Mouse (Mus musculus) kidney, adult 9 months (tissue): ENCODE results near the gene Rbm5.

ENCODE experiments used
- DNase-seq: peaks from one replicate; pipeline ENCODE4 v3.0.0; 2022

The Rbm5 gene

DNA sequence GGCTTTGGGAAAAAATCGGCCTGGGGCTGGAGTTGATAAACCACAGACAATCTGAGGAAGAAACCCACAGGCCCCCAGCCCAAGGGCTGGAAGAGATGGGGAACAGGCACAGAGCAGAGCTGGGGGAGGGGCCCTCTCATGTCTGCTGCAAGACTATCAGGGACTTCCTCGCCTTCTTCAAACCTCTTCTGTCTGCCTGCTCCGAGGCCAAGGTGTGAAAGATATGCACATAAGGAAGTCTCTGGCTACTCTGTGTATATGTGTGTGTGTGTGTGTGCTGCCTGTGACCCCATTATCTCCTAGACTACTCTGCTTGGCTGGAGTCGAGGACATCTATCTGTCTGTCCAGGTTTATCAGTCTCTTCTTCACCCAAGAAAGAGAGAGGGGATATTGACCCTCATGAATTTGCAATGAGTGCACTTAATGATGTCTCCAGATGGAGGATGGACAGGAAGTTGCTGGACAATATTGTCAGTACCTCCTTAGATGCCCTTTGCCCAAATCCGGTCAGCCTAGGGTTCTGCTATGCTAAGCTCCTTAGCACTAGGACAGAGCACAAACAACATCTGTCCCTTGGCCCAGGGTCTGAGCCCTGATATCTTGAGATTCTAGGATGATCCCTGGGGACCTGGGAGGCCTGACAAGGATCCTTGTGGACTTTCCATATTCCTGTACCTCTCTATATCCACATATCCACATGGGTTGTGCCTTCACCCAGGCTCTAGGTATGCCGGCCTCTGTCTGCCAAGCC, 41.7 kb downstream of the Rbm5 start:
- no peak for DNase-seq

DNA sequence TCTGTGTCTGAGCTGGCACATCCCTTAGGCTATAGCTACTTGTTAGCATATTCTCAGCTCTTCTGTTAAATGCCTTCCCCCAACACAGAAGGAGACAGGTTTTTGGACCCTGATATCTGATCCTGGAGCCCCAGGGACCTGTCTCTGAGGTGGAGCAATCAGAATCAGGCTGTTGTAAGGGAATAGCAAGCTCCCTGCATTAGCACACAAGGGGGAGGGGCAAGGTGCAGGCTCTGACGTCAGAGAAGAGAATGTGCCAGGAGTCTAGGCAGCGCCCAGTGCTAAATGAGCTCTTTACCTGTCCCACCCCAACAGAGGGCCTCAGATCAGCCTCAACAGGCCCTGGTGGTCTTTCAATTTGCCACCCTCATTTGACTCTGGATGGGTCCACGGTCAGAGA, 43.8 kb downstream of the Rbm5 start:
- DNase-seq, result peak; percentile 39

DNA sequence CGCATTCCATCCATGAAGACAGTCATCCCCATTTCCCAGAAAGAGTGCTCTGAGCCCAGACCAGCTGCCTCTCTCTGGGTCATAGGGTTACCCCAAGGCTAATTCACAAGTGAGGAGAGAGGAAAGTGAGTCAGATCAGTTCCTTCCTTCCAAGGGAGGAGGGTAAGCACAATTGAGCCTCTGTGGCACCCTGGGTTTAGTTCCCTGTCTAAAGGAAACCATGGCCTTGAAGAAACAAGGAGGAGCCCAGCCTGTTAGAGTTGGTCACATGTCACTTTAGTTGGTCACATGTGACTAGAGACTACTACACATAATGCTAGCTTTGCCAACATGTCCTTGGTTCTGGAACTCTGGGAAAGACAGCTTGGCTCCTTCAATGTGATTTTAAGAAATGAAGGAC, 46.0 kb downstream of the Rbm5 start:
- DNase-seq, result peak; percentile 42

DNA sequence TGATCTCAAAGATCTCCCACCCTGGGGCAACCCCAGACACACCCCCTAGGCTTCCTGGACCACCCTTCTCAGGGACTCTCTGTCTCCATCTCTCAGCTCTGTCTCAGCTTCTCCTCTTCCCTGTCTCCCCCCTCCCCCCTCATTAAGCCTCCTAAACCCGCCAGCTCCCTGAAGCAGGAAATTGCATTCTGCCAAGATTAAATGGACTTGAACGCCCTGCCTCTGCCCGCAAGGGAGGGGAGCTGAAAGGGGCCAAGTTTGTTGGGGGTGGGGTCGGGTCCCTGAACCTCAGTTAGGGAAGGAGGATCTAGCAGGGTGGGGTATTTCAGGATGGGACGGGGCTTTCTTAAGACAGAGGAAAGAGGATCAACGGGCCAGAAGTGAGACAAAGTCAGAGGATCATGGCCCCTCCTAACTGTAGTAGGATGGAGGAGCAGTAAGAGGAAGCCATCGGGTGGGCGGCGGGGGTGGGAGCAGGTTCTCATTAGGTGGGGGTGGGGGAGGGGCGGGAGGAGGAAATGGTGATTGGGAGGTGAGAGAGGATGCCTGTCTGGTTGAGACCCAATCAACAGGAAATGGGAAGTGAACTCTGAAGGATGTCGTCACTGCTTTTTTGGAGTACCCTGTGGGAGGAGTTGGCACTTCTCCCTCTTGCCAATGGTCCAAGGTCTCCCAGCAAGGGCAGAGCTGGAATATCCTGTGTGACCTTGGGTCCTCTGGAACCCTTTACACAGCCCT, 46.8 kb downstream of the Rbm5 start:
- peak; percentile 88 for DNase-seq

DNA sequence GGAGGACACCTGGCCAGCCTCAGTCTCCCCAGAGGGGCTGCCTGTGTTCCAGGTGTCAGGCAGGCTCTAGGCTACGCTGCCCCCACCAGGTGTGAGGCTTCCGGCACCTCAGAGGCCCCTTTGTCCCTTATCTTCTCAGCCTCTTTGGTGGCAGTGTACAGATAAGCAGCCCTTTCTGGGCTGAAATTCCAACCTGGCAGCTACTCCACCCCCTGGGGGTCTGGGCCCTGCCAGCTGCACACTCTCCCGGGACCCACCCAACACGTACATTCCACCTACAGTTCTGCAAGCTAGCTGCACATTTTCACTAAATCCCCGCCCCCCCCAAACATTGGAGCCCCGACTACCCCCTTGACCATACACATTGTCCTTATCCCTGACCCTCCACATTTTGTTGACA, 47.5 kb downstream of the Rbm5 start:
- no peak for DNase-seq

DNA sequence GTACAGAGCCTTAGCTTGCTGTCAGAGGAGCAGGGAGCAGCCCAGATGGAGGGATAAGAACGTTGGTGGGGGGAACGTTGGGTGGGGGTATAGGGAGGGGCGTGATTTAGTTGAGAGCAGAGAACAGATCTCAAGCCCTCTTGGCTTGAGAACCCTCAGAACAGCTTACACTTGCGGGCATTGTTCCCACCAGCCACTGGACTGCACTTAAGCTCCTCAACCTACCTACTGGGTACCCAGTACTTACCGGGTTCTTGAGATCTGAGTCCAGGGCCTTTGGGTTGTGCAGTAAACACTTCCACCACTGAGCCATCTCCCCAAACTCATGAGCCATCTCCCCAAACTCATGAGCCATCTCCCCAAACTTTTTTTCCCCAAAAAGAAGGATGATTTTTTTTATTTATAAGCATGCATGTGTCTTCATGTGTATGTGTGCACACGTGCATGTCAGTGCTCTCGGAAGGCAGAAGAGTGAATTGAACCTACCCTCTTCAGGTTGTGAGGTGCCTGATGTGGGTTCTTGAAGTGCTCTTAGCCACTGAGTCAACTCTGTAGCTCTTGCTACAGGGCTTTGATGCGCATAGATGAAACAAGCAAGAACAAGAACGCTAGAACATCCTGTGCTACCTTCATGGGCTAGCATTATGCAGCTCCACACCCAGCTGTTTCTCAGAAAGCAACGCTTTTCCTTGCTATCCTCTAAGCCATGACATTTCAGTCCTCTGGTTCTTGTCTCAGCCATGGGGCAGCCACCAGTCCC, 51.8 kb downstream of the Rbm5 start:
- DNase-seq, result no peak

DNA sequence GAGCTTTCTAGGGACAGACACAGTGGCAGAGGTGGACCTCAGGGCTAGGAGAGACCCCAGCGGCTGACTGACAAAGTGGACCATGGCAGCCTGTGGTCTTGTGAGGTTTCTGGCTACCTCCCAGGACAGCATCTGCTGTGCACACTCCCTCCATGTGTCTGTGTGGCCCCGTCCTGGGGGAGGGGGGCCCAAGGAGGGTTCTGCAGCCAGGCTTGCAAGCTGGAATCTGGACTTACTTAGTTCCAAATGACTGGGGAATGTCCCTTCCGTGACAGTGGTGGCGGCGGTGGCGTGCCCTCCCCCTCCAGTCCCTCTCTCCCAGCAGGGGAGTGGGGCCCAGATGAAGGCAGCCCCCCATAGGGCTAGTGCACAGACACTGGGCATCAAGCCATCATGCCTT, 53.8 kb downstream of the Rbm5 start:
- DNase-seq, result no peak

DNA sequence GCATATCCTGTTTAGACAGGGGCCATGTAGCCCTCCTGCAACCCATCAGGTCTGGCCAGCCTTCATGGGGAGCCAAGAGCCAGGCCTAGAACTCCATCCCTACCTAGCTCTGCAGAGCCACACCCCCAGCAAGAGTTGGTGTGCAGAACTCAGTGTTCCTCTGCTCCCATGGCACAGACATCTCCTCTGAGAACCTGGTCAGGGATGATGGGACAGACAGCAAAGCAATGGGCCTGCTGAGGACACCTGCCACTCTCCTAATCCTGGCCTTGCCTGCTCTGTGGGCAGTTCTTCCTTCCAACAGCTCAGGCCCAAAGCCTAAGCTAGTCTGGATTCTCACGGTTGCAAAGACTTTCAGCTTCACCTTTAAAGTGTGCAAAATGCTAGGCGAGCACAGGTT, 55.2 kb downstream of the Rbm5 start:
- DNase-seq, result no peak

DNA sequence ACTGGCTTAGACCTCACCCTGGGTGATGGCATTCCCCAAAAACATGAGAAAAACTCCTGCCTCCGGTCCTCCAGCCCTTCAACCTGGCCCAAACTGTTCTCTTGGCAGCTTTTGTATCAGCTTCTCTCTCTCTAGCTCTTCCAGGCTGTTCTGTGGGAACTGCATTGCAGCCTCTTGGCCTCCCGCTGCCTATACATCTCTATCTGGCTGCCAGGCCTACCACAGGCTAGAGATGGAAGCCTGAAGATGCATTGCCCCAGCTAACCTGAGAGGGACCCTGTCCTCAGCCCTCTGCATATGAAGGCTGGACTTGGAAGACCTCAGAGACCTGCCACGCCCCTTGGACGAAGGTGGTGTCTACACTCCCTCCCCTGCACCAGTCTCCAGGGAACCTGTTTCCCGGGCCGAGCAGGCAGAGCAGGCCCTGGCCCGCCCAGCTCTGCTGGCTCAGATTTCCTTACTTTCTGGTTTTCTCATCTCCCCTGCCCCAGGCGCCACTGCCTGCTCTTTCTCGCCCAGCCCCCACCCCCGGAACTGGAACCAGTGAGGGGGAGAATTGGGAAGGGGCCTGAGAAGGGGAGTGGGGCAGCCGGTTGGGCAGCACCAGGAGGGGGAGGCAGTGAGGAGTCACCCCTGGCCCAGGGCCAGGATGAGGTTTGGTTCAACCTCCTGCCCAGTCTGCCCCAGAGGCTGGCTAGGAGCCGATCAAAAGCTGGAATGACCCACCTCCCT, 56.4 kb downstream of the Rbm5 start:
- DNase-seq, result peak; percentile 59

DNA sequence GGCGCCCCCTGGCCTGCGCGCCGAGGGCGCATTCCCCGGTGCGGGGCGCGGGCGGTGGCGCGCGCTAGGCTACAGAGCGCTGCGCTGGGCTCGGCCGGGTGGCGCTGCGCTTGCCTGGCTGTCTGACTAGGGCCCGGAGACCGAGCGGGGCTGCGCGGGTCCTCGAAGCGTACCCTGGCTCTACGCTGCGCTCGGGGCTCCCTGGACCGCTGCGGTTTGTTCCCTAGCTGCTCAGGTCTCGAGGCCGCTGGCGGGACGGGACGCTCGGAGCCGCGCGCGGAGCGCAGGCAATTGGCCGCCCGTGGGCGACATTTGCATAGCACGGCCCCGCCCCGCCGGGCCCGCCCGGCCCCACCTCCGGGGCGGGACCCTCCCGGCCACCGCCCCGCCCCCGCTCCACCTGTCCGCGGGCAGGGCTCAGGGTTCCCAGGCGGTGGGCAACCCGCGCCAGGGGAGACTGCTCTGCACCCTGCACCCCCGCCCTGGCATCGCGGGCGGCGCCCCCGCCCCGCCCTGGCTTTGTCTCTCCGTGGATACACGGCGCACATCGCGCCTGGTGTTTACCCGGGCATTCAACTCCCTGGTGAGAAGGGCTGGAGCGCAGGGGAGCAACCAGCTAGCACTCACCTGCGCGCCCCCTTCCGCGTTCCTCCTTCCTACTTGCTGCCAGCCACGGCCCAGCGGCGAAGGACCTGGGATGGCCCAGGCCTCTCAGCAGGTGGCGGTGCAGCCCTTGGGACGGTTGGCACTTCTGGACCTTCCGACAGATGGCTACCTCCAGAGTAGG, 60.9 kb downstream of the Rbm5 start, which contains the start of gene Sema3f:
Sema3f (minus strand) TSS at position 779 of the 787 bp plus-strand sequence.
- peak; percentile 86 for DNase-seq

DNA sequence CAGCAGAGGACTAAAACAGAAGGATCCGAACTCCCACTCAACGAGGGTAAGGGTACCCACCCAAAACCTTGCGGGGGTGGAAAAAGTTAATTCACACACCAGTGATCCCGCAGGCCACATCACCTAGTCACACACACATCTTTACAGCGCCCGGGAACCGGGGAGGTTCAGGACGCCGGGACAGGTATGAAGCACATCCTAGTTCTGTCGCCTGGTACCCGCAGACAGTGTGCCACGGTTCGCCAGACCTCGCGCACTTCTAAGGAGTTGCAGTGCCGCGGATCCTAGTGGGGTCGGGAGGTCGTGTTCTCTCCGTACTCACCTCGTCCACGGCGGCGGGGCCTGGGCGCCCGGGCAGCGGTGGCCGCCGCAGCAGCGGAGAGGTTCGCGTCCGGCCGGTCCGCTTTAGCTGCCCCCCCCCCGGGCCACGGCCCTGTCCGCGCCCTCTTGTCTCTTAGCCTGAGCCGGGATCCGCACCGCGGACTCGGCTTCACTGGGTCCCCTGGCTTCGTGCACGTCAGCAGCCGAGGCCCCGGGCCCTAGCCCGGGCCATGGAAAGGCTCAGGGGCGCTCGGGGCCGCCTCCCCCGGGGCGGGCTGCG, 61.6 kb downstream of the Rbm5 start:
- no peak for DNase-seq

DNA sequence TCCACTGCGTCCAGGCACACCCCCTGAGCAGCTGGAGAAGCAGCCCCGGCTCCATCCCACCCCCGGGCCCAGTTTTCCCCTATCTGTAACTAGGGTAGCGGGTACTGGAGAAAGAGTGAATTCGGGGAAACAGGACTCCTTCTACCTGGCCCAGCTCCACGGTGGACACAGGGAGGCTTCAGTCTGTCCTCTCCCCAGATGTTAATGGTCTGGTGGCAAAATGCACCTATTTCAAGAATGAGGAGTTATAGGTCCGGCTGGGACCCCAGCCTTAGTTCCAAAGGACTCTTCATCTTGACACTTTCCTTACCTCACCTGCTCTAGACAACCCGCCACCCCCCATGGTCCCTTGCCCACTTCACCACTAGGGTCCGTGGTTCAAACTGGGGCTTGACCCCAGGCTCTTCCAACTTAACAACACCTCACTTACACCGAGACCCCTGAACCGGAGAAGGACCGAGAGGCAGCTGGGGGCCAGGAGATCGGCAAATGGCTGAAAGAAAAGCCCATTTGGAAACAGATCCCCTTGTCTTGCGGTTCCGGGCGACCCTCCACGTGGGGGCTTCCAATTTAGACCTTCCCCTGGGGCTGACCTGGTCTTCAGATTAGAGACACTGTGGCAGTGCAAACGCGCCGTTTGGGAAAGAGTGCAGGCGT, 62.2 kb downstream of the Rbm5 start:
- no peak for DNase-seq

DNA sequence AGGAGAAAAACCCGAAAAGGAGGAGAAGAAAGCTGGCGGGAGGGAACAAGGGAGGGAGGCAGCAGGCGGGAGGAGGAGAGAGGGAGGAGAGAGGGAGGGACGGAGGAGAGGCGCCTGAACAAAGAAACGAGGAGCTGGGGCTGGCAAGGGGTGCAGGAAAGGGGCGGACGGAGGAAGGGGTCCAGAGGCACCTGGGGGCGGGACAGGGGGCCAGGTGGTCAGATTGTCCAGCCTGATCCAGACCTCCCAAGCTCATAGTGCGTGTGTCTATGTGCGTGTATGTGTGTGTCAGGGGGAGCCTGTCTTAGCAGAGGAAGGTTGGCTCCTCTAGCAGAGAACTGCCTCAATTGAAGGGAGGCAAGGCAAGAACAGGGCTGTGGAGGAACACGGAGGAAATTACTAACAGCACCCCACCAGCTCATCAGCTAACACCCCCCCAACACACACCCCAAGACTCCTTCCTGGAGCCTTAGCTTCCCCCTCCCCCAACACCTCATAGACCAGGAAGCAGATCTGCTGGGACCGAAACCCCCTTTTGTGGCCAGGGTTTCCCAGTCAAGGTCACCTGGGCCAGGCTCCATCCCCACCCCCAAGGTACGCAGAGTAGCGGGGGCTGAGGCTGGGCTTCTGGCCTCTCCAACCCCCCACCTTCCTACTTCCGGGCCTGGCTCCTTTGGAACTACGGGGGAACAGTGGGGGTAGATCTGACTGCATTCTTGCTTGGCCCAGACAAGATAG, 62.9 kb downstream of the Rbm5 start:
- DNase-seq, result no peak

DNA sequence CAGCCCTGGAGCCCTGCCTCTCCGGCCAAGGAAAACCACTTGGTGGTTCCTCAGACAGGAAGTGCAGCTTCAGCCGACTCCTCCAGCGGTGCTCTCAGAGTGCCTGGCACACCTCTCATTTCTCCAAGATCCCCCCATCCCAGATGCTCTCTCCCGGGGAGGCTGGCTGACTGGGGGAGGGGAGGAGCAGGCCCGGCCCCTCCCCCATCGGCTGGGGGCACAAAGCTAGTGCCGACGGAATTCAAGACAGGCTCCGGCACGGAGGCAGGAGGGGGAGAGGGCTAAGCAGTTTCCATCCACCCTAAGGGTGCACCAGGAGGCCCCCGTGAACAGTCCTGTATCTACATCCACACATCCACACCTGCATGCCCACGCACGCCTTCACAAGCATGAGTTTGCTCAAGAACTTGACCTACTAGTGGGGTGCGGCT, 64.0 kb downstream of the Rbm5 start:
- no peak for DNase-seq

DNA sequence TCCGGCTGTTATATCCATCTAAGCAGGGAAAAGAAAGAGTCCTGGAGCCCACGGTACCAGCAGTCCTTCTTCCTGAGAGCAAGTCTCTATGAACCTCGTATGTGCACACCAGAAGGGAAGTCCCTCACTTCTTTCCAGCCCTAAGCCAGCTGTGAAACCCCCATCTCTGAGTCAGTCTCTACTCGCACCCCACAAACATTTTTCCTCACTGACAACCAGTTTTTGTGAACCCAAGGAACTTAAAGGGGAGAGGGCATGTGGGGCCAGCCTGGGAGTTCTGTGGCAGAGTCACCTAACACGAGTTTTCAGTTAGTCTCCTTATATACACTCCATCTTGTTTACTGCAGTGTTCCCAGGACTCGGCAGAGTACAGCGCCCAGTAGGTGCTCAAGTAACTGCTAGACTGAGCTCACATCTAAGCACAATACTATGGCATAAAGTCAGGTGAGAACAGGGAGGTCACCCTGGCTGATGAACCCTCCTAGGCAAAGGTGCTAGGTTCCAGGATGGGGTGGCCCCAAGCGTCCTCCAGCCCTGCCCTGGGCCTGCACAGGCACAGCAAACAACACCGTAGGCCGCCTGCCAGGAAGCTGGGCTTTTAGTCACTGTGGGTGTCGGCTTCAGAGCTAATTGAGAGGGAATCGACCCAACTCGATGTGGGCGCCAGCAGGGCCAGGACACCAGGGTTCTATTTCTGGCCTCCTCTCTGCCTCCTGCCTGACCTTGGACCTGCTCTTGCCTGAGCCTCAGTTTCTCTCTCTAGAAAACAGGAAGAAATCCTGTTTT, 67.3 kb downstream of the Rbm5 start:
- DNase-seq, result no peak

DNA sequence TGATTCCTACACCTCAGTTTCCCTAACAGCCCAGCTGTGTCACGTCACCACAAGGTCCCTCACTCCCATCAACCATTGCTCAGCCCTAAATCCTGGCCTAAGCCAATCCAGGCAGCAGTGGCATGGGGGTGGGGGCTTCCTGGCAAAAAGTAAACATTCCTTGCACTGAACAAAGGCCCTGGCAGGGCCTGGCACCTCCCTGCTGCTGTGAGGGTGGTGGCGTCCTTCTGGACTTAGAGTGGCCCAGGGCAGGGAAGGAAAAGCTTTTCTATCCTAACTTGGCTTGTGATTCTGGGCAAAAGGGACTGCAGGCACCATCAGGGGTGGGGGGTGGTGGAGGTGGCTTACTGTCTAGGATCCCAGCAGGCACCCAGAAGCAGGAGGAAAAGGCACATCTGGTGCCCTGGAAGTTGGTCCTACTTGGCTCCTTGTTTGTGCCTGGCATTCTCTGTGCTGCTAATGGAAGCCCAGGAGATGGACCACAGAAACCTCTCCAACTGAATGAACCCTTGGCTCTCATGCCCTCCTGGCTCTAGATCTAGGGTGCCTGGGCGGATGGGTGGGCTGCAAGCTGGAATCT, 68.1 kb downstream of the Rbm5 start:
- DNase-seq, result no peak

DNA sequence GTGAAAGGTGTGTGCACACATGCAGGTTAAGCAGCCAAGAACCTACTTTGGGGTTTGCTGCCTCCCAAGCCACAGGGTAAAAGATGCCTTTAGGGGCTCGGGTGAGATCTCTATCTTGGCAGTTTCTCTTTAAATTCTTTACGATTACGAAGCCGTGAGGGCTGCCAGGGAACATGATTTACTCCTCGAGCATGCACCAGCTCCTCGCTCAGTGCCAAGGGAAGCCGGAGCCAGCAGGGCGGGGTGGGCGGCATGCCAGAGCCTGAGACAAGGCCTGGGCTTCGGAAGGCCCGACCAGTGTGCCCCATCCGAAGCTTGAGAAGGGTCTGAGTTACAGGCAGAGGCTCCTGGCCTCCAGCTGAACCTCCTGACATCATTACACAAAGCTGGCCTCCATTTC, 69.2 kb downstream of the Rbm5 start:
- DNase-seq, result peak; percentile 64

DNA sequence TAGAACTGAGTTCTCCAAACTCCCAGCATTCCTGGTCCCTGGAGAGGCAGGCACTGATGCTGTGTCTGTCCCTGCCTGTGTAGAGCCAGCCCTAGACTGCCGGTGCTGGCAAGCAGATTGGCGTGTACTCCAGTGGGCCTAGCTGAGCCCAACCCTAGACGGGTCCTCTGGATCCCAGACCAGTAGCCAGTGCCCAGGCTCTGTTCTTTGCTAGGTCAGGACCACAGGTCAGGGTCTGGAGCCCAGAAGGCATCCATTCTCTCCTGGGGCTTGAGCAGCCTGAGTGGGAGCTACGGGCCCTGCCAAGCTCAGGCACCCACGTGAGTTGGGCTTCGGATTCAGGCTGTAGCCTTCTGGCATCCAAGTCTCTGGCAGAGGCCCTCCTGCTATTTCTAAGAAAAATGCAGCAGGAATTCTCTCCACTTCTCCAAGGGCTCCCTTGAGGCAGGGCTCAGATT, 70.7 kb downstream of the Rbm5 start:
- no peak for DNase-seq

DNA sequence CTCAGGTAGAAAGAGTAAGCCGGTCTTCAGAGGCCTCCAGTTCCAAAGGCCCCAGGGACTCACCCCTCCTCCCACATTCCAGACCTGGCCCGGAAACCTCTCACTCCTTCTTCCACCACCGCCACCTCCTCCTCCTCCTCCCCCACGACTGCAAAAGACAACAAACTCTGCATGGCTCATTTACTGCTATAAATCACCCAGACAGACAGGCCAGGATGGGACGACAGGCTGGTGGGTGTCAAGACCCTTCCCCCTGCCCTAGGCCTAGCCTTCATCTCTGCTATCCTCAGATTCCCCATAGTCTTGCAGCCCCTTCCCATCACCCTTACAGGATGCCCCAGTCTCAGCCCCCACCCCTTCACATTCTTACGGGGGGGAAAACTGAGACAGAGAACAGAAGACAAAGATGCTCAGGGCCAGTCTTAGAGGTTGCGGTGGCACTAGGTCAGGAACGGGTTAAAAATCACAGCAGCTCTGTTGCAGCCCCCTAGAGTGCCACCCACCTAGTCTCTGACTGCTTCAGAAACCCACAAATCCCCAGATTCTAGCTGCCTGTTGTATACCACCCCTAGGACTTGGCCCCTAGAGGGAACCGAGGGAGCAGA, 71.3 kb downstream of the Rbm5 start:
- no peak for DNase-seq
